Mouse (Mus musculus) megakaryocyte, embryonic 14.5 days (primary cell): ENCODE measurements around the gene Pigr. TPM values are rescaled to one million over a fixed set of nuclear protein-coding genes. Genes with fewer than 3 reads are reported as not detected.

Source experiments
- H3K27me3 ChIP-seq: replicated peaks from 2 replicates; pipeline ENCODE3; 2012; ENCODE audit warnings: inconsistent platforms
- H3K36me3 ChIP-seq: replicated peaks from 2 replicates; pipeline ENCODE3; 2012; ENCODE audit warnings: low read length, inconsistent platforms, mixed read lengths
- H3K4me1 ChIP-seq: 2 replicates; pipeline ENCODE4 v1.6.1; 2012; ENCODE audit warnings: inconsistent platforms
- H3K4me3 ChIP-seq: replicated peaks from 2 replicates; pipeline ENCODE3; 2012; ENCODE audit warnings: moderate library complexity, mild to moderate bottlenecking, inconsistent platforms
- H3K9me3 ChIP-seq: 2 replicates; pipeline ENCODE4 v1.6.1; 2012; ENCODE audit warnings: inconsistent platforms
- FLI1 ChIP-seq: IDR thresholded peaks from 2 replicates; pipeline ENCODE4 v1.6.1; 2012; ENCODE audit warnings: low read length, inconsistent platforms, mixed read lengths
- GATA1 ChIP-seq: IDR thresholded peaks from 3 replicates; pipeline ENCODE4 v1.6.1; 2012; ENCODE audit warnings: mixed read lengths, low read length, inconsistent platforms, borderline replicate concordance
- polyA plus RNA-seq: library from polyadenylated mRNA; stranded (reverse); fragments of >175 nt; gene quantifications from 2 replicates; pipeline ENCODE4 v1.2.3, GENCODE M21; 2012; ENCODE audit warnings: low replicate concordance; ENCODE audit not compliant: insufficient read depth

Gene Pigr
- polyA plus RNA-seq, 1 experiment = not detected

- Histone ChIP-seq H3K4me1 (peaks cover 19% of the 10 kb centered on the region), H3K27me3 (peaks cover 36% of the 10 kb centered on the region), H3K9me3 (no peaks in the 10 kb centered on the region), H3K36me3 (no peaks in the 10 kb centered on the region), H3K4me3 (no peak overlapping the region)
- TF ChIP-seq FLI1 (no peak), GATA1 (no peak)
Observed at GRCm38 (mm10) chr1:130828656-130829055, 2.2 kb downstream of the Pigr start.

GRCm38 (mm10) chr1:130829906-130830830 lies 3.7 kb downstream of the Pigr start:
- no peak for TF ChIP-seq FLI1
- no peak for TF ChIP-seq GATA1
- Histone ChIP-seq H3K9me3 (no peaks in the 10 kb centered on the region), H3K4me3 (no peak overlapping the region), H3K36me3 (no peaks in the 10 kb centered on the region), H3K27me3 (peaks cover 29% of the 10 kb centered on the region), H3K4me1 (peaks cover 19% of the 10 kb centered on the region)

GRCm38 (mm10) chr1:130832230-130833149 lies 6.0 kb downstream of the Pigr start:
- Histone ChIP-seq H3K27me3 (peaks cover 15% of the 10 kb centered on the region), H3K4me3 (no peak overlapping the region), H3K9me3 (no peaks in the 10 kb centered on the region), H3K36me3 (no peaks in the 10 kb centered on the region), H3K4me1 (peaks cover 19% of the 10 kb centered on the region)
- no peak for TF ChIP-seq GATA1
- TF ChIP-seq FLI1 = no peak

GRCm38 (mm10) chr1:130835161-130835936 lies 8.9 kb downstream of the Pigr start:
- Histone ChIP-seq H3K27me3 (peaks cover 9% of the 10 kb centered on the region), H3K4me3 (no peak overlapping the region), H3K36me3 (no peaks in the 10 kb centered on the region), H3K4me1 (peaks cover 16% of the 10 kb centered on the region), H3K9me3 (no peaks in the 10 kb centered on the region)
- no peak for TF ChIP-seq FLI1

- H3K36me3 ChIP-seq = no peaks in the 10 kb centered on the region
- peaks cover 15% of the 10 kb centered on the region for H3K27me3 ChIP-seq
Observed at GRCm38 (mm10) chr1:130838288-130838687, 11.8 kb downstream of the Pigr start.

GRCm38 (mm10) chr1:130840599-130841379 lies 14.3 kb downstream of the Pigr start:
- Histone ChIP-seq H3K9me3 (no peaks in the 10 kb centered on the region), H3K36me3 (no peaks in the 10 kb centered on the region), H3K4me1 (peaks cover 12% of the 10 kb centered on the region), H3K4me3 (no peak overlapping the region), H3K27me3 (peaks cover 18% of the 10 kb centered on the region)
- TF ChIP-seq FLI1 = no peak
- no peak for TF ChIP-seq GATA1

More at GRCm38 (mm10) chr1:130838288-130838687, 11.8 kb downstream of the Pigr start:
- no peak for TF ChIP-seq FLI1
- no peak for TF ChIP-seq GATA1
- peaks cover 12% of the 10 kb centered on the region for H3K4me1 ChIP-seq
- no peak overlapping the region for H3K4me3 ChIP-seq
- H3K9me3 ChIP-seq = no peaks in the 10 kb centered on the region

- H3K27me3 ChIP-seq = peaks cover 23% of the 10 kb centered on the region
- no peak overlapping the region for H3K4me3 ChIP-seq
- no peaks in the 10 kb centered on the region for H3K9me3 ChIP-seq
- no peak for TF ChIP-seq FLI1
- TF ChIP-seq GATA1 = no peak
- peaks cover 12% of the 10 kb centered on the region for H3K4me1 ChIP-seq
- H3K36me3 ChIP-seq = no peaks in the 10 kb centered on the region
Observed at GRCm38 (mm10) chr1:130841621-130842020, 15.1 kb downstream of the Pigr start.

GRCm38 (mm10) chr1:130844516-130844915 lies 18.0 kb downstream of the Pigr start:
- TF ChIP-seq FLI1 = no peak
- TF ChIP-seq GATA1 = no peak
- no peaks in the 10 kb centered on the region for H3K9me3 ChIP-seq
- peaks cover 35% of the 10 kb centered on the region for H3K27me3 ChIP-seq
- no peak overlapping the region for H3K4me3 ChIP-seq
- H3K36me3 ChIP-seq = no peaks in the 10 kb centered on the region
- 0 out of 2 replicates have a peak, but pooled peaks cover 3% of the 10 kb centered on the region for H3K4me1 ChIP-seq
